Comparison of ENCODE assay signal across 36 mouse cellular contexts in genomic region chr11:72118630-72119029, GRCm38 (mm10). TPM values are rescaled to one million over a fixed set of nuclear protein-coding genes. Genes with fewer than 3 reads are reported as not detected.
"Had no signal": no experiment of that assay in that cellular context is flagged by ENCODE, and none has a peak within 500 bp of the region (broad histone marks: within the 10 kb centered on the region; RNA-seq: fewer than 3 reads in every experiment).

No protein-coding gene starts in this region.

- H3K9me3 ChIP-seq: heart, embryonic 10.5 days; heart, embryonic 12.5 days; heart, embryonic 13.5 days; heart, embryonic 15.5 days; hindbrain, embryonic 10.5 days; hindbrain, embryonic 12.5 days; hindbrain, embryonic 13.5 days; hindbrain, embryonic 15.5 days; intestine, embryonic 15.5 days; kidney, embryonic 15.5 days had no signal

- ATAC-seq: hindbrain, embryonic 16.5 days; hindbrain, postnatal 0 days; inflammation-experienced regulatory T-cells, adult 6 months; intestine, embryonic 15.5 days; intestine, embryonic 16.5 days; intestine, postnatal 0 days had no signal

- H3K4me2 ChIP-seq: heart, embryonic 11.5 days; heart, embryonic 12.5 days; heart, embryonic 13.5 days; heart, embryonic 15.5 days; hindbrain, embryonic 12.5 days; hindbrain, embryonic 13.5 days; hindbrain, embryonic 14.5 days; hindbrain, embryonic 15.5 days; intestine, embryonic 15.5 days; kidney, embryonic 15.5 days had no signal

- H3K27ac ChIP-seq: heart, embryonic 10.5 days; heart, embryonic 13.5 days; heart, embryonic 15.5 days; hindbrain, embryonic 10.5 days; hindbrain, embryonic 12.5 days; hindbrain, embryonic 13.5 days; hindbrain, embryonic 14.5 days; hindbrain, embryonic 15.5 days; hindbrain, postnatal 0 days; intestine, embryonic 15.5 days; kidney, embryonic 15.5 days; kidney, postnatal 0 days; left cerebral cortex, adult 2 months had no signal

- H3K9ac ChIP-seq: heart, embryonic 12.5 days; heart, embryonic 13.5 days; heart, embryonic 15.5 days; hindbrain, embryonic 12.5 days; hindbrain, embryonic 13.5 days; hindbrain, embryonic 14.5 days; hindbrain, embryonic 15.5 days; intestine, embryonic 15.5 days; kidney, embryonic 15.5 days had no signal

- DNase-seq: heart, postnatal 10 days; heart, postnatal 14 days; heart, postnatal 36 days; heart, postnatal 4 days; kidney, adult 11 months; kidney, adult 18-20 months; kidney, adult 2 months; kidney, adult 8-10 months; kidney, adult 9 months; kidney, postnatal 10 days; kidney, postnatal 14 days; kidney, postnatal 25 days; kidney, postnatal 36 days; kidney, postnatal 4 days; layer of hippocampus, adult 9-11 months; layer of hippocampus, postnatal 36 days had no signal

- H3K4me1 ChIP-seq: heart, embryonic 10.5 days; heart, embryonic 12.5 days; heart, embryonic 13.5 days; heart, embryonic 15.5 days; hindbrain, embryonic 13.5 days; hindbrain, embryonic 15.5 days; intestine, embryonic 15.5 days; kidney, embryonic 15.5 days had no signal

- H3K27me3 ChIP-seq: heart, embryonic 12.5 days; heart, embryonic 13.5 days; heart, embryonic 15.5 days; hindbrain, embryonic 12.5 days; hindbrain, embryonic 13.5 days; hindbrain, embryonic 15.5 days; intestine, embryonic 15.5 days; kidney, embryonic 15.5 days had no signal

- H3K4me3 ChIP-seq: heart, embryonic 10.5 days; heart, embryonic 12.5 days; heart, embryonic 13.5 days; heart, embryonic 15.5 days; hindbrain, embryonic 10.5 days; hindbrain, embryonic 12.5 days; hindbrain, embryonic 13.5 days; hindbrain, embryonic 15.5 days; intestine, embryonic 15.5 days; kidney, embryonic 15.5 days; left cerebral cortex, adult 2 months had no signal

- H3K36me3 ChIP-seq: heart, embryonic 10.5 days; heart, embryonic 12.5 days; heart, embryonic 13.5 days; heart, embryonic 15.5 days; hindbrain, embryonic 10.5 days; hindbrain, embryonic 12.5 days; hindbrain, embryonic 13.5 days; hindbrain, embryonic 15.5 days; intestine, embryonic 15.5 days; kidney, embryonic 15.5 days had no signal

RNA-seq across cellular contexts. Expression of gene Pitpnm3, which starts 16.9 kb away (rescaled TPM):
- total RNA-seq: hematopoietic stem cell, adult 5-6 weeks had no signal
- polyA plus RNA-seq: inflammation-experienced regulatory T-cells, adult 6 months had no signal
